Mouse (Mus musculus) heart, embryonic 15.5 days (tissue): Measurements from ENCODE around the gene Trim66. TPM values are rescaled to one million over a fixed set of nuclear protein-coding genes. Genes with fewer than 3 reads are reported as not detected.

ENCODE experiments used
- ATAC-seq: fragments of 200-750 bp; cut with Nextera tagmentation; replicated peaks from 2 replicates; pipeline ENCODE4 v1.8.0; 2017; ENCODE audit warnings: low read depth, moderate TSS enrichment; ENCODE audit not compliant: insufficient number of reproducible peaks, insufficient read depth, low FRiP score
- H3K27ac ChIP-seq: fragments of 300-500 bp; sonication (generic); 2 replicates; pipeline ENCODE4 v1.5.1; 2015; ENCODE audit warnings: mild to moderate bottlenecking, inconsistent platforms
- H3K27me3 ChIP-seq: fragments of 300-500 bp; sonication (generic); 2 replicates; pipeline ENCODE4 v1.6.1; 2015; ENCODE audit warnings: inconsistent platforms
- H3K36me3 ChIP-seq: fragments of 300-500 bp; sonication (generic); 2 replicates; pipeline ENCODE4 v1.6.1; 2015; ENCODE audit warnings: mild to moderate bottlenecking, inconsistent platforms
- H3K4me1 ChIP-seq: fragments of 300-500 bp; sonication (generic); replicated peaks from 2 replicates; pipeline ENCODE4 v1.6.1; 2015; ENCODE audit warnings: inconsistent platforms
- H3K4me2 ChIP-seq: fragments of 300-500 bp; sonication (generic); 2 replicates; pipeline ENCODE4 v1.6.1; 2015; ENCODE audit warnings: inconsistent platforms, mild to moderate bottlenecking, moderate library complexity
- H3K4me3 ChIP-seq: fragments of 300-500 bp; sonication (generic); 2 replicates; pipeline ENCODE4 v1.5.1; 2015; ENCODE audit warnings: mild to moderate bottlenecking, inconsistent platforms
- H3K9ac ChIP-seq: fragments of 300-500 bp; sonication (generic); 2 replicates; pipeline ENCODE4 v1.6.1; 2015; ENCODE audit warnings: mild to moderate bottlenecking, inconsistent platforms
- H3K9me3 ChIP-seq: fragments of 300-500 bp; sonication (generic); replicated peaks from 2 replicates; pipeline ENCODE4 v1.6.1; 2016; ENCODE audit warnings: inconsistent platforms
- WGBS: fragments of 180-500 bp; shearing (Covaris S2); methylation state at CpG from one replicate; pipeline ENCODE4 v1.1.7; 2015; ENCODE audit warnings: mixed read lengths; 5-methylcytosine and 5-hydroxymethylcytosine counted together
- polyA plus RNA-seq: library from polyadenylated mRNA; unstranded; fragments of >200 nt; fragmentation: Nextera tagmentation; extraction: Ambion mirVana; gene quantifications from 2 replicates; pipeline ENCODE4 v1.2.1, GENCODE M21; 2015

Gene Trim66
- polyA plus RNA-seq, 1 experiment from 2014 or later, result not detected

DNA sequence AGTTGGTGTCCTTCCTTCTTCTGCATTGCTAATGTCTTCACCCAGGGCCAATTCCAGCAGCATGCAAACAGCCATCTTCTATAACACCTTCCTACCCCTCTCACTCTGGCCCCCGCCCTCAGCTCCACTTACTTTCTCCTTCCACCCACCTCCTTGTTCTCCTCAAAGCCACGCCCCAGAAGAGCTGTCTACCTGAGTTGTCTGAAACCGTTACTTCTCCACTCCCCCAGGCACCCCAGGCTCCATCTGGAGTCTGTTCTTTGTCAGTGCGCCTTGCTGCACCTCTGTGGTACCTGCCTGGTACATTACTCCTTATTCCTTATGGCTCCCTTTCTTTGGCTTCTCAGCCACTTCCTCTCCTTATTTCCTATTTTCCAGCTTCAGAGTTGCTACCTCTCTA is 25.2 kb upstream of the Trim66 start:
- 81% methylated on average over 4 of the region's 4 CpGs for WGBS
- no peak for ATAC-seq
- Histone ChIP-seq H3K36me3 (peaks cover 34% of the 10 kb centered on the region), H3K9me3 (no peaks in the 10 kb centered on the region), H3K4me3 (no peak overlapping the region), H3K4me2 (no peak overlapping the region), H3K4me1 (peaks cover 19% of the 10 kb centered on the region), H3K9ac (no peak overlapping the region), H3K27ac (no peak overlapping the region), H3K27me3 (no peaks in the 10 kb centered on the region)

DNA sequence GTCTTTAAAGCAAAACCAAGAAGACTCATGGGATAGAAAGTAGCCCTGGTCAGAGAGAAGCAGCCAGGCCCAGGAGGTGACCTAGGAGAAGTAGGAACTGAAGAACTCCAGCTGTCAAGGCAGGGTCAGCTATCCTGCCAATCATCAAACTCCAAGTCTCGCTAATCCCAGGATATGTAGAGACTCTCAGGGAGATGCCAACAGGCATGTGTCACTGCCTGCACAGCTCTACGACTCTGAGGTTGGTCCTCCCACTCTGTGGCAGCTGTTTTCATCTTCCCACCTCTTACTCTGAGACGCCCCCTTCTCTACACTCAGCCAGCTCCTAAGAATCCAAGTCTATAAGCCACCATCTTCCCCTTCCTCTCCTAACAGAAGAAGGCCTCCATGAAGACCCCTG is 24.8 kb upstream of the Trim66 start:
- peaks cover 33% of the 10 kb centered on the region for H3K36me3 ChIP-seq
- ATAC-seq, result no peak
- H3K9me3 ChIP-seq, result no peaks in the 10 kb centered on the region
- no peak overlapping the region for H3K27ac ChIP-seq
- no peak overlapping the region for H3K4me3 ChIP-seq
- H3K4me1 ChIP-seq, result peaks cover 19% of the 10 kb centered on the region
- WGBS, result 52% methylated on average over 3 of the region's 3 CpGs
- no peak overlapping the region for H3K4me2 ChIP-seq
- no peak overlapping the region for H3K9ac ChIP-seq
- no peaks in the 10 kb centered on the region for H3K27me3 ChIP-seq

DNA sequence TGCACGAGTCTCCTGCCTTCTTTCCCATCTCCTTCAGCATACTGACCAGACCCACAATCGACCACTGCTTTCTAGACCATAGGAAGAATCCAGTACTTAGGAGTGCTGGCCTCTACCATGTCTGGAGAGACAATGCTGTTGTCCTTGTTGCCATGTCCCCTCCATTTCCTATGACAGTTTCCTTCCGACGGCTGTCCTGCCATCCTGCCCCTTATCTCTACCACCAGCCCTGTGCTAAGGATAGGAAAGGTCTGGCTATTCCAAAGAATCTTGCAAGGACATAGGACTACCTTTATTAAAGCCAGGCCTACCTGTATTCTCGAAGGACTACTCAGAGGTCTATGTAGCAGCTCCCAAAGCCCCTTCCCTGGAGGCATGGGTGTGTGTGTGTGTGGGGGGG is 23.6 kb upstream of the Trim66 start:
- H3K36me3 ChIP-seq, result peaks cover 33% of the 10 kb centered on the region
- no peak for ATAC-seq
- WGBS, result 64% methylated on average over 5 of the region's 5 CpGs
- peaks cover 12% of the 10 kb centered on the region for H3K4me1 ChIP-seq
- H3K9me3 ChIP-seq, result no peaks in the 10 kb centered on the region
- no peak overlapping the region for H3K4me3 ChIP-seq
- H3K27me3 ChIP-seq, result no peaks in the 10 kb centered on the region
- H3K27ac ChIP-seq, result no peak overlapping the region
- H3K4me2 ChIP-seq, result no peak overlapping the region
- no peak overlapping the region for H3K9ac ChIP-seq

DNA sequence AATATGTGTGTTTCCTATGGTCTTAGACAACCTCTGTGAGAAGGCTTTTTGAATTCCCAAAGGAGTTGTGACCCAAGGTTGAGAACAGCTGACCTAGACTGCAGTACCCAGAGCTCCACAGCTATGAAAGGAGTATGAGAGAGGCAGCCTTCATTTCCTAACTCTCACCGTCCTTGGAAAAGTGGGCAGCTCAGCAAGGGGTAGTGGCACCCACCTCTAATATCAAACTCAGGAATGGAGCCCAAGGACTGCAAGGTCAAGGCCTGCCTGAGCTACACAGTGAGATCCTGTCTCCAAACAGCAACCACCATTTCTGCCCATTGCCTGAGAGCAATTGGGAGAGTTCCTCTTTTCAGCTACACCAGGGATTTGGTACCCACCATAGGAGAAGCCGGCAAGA is 21.8 kb upstream of the Trim66 start:
- Histone ChIP-seq H3K9me3 (no peaks in the 10 kb centered on the region), H3K4me3 (no peak overlapping the region), H3K36me3 (peaks cover 36% of the 10 kb centered on the region), H3K27ac (no peak overlapping the region), H3K4me1 (peaks cover 5% of the 10 kb centered on the region; the same call in 1 of the 2 replicates), H3K9ac (no peak overlapping the region), H3K27me3 (no peaks in the 10 kb centered on the region), H3K4me2 (no peak overlapping the region)
- ATAC-seq, result no peak
- WGBS, result 81% methylated on average over 2 of the region's 2 CpGs

GRCm38 (mm10) chr7:109528356-109528755 is 20.4 kb upstream of the Trim66 start:
- peak; percentile 67 for ATAC-seq
- H3K27ac ChIP-seq, result no peak overlapping the region
- WGBS, result 23% methylated on average over 3 of the region's 3 CpGs

DNA sequence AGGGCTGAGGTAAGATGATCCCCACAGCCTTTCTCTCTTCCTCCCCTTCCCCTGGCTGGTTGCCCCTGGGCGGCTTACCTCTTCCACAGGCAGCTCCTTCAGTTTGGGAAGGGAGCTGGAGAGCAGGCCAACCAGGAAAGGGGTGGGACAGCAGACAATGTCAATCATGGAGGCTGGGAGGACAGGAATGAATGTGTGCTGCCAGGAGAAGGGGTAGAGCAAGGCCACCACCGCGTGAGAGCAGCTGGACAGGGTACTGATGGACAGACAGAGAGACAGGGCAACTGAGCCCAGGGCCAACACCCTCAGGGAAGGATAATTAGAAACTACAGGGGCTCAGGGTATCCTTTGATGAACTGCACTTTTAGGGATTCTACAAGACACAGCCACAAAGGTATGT is 19.6 kb upstream of the Trim66 start:
- Histone ChIP-seq H3K27me3 (no peaks in the 10 kb centered on the region), H3K27ac (no peak overlapping the region), H3K9me3 (no peaks in the 10 kb centered on the region), H3K36me3 (peaks cover 48% of the 10 kb centered on the region), H3K9ac (no peak overlapping the region), H3K4me1 (peaks cover 5% of the 10 kb centered on the region; the same call in 1 of the 2 replicates), H3K4me3 (no peak overlapping the region), H3K4me2 (no peak overlapping the region)
- no peak for ATAC-seq
- 68% methylated on average over 3 of the region's 3 CpGs for WGBS

More at GRCm38 (mm10) chr7:109528356-109528755, 20.4 kb upstream of the Trim66 start:
- Histone ChIP-seq H3K27me3 (no peaks in the 10 kb centered on the region), H3K36me3 (peaks cover 40% of the 10 kb centered on the region), H3K9ac (no peak overlapping the region), H3K4me3 (no peak overlapping the region), H3K4me1 (peaks cover 5% of the 10 kb centered on the region; the same call in 1 of the 2 replicates), H3K4me2 (no peak overlapping the region), H3K9me3 (no peaks in the 10 kb centered on the region)

GRCm38 (mm10) chr7:109525740-109526663 is 18.1 kb upstream of the Trim66 start:
- H3K4me3 ChIP-seq, result no peak overlapping the region
- peaks cover 46% of the 10 kb centered on the region for H3K36me3 ChIP-seq
- WGBS, result 62% methylated on average over 16 of the region's 16 CpGs
- peaks cover 5% of the 10 kb centered on the region for H3K4me1 ChIP-seq
- H3K4me2 ChIP-seq, result no peak overlapping the region
- H3K27me3 ChIP-seq, result no peaks in the 10 kb centered on the region
- no peaks in the 10 kb centered on the region for H3K9me3 ChIP-seq
- H3K27ac ChIP-seq, result peak overlapping the region; percentile 31
- no peak overlapping the region for H3K9ac ChIP-seq
- ATAC-seq, result no peak

- no peaks in the 10 kb centered on the region for H3K9me3 ChIP-seq
- H3K27me3 ChIP-seq, result no peaks in the 10 kb centered on the region
- no peak overlapping the region for H3K9ac ChIP-seq
- whole genome bisulfite sequencing, result 81% methylated on average over 3 of the region's 3 CpGs
- H3K4me3 ChIP-seq, result no peak overlapping the region
- ATAC-seq, result no peak
- H3K36me3 ChIP-seq, result peaks cover 45% of the 10 kb centered on the region
- H3K27ac ChIP-seq, result no peak overlapping the region
- peaks cover 18% of the 10 kb centered on the region for H3K4me1 ChIP-seq
- H3K4me2 ChIP-seq, result no peak overlapping the region
These were observed 16.8 kb upstream of the Trim66 start for GRCm38 (mm10) chr7:109524763-109525162.

DNA sequence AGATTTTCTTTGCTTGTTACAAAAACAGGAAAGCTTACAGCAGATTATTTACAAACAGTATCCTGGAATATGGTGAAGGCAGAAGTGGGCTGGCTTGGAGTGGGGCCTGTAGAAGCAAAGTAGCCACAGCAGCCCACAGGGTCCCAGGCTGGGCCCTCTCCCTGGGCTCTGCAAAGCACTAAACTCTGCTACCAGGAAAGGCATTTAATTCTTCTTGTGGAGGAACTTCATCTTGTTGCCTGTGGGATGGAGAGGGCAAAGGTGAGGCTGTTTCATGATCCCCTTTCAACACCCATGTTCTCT is 16.5 kb upstream of the Trim66 start:
- Histone ChIP-seq H3K27me3 (no peaks in the 10 kb centered on the region), H3K27ac (peak overlapping the region; percentile 10; the same call in 1 of the 2 replicates), H3K9ac (no peak overlapping the region), H3K4me1 (peaks cover 19% of the 10 kb centered on the region), H3K36me3 (peaks cover 45% of the 10 kb centered on the region), H3K9me3 (no peaks in the 10 kb centered on the region), H3K4me3 (no peak overlapping the region), H3K4me2 (no peak overlapping the region)
- no peak for ATAC-seq

DNA sequence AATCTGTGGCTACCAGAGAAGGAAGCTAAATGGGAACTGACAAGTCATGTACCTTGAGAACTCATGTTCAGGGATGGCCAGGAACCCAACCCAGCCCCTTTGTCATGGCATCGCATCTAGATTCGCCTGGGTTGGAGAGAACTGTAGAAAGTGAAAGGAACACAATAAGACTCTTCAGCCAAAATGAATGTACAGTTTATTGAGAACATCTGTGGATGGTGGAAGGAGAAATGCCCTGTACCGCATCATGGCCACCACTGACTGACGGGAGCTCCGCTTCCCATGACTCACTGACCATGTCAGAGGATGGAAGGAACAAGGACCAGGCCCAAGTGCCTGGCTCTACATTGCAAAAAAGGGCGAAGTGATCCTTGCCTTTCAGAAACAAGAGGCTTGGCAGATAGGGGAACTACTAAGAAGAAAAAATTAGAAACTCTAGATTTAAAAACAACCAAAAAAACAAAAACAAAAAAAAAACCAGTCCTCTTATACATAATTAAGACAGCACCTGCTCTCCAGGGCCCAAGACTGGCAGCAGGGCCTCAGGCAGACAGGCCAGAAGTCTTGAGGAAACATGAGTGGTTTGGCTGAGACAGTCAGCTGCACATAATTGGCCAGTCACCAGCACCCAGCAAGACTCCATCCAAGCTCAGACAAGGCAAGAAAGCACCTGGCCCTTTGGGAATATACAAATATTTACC is 16.0 kb upstream of the Trim66 start:
- peaks cover 45% of the 10 kb centered on the region for H3K36me3 ChIP-seq
- no peaks in the 10 kb centered on the region for H3K27me3 ChIP-seq
- peaks cover 19% of the 10 kb centered on the region for H3K4me1 ChIP-seq
- no peak overlapping the region for H3K9ac ChIP-seq
- no peak for ATAC-seq
- peak overlapping the region; percentile 10; the same call in 1 of the 2 replicates for H3K27ac ChIP-seq
- H3K4me2 ChIP-seq, result no peak overlapping the region
- no peaks in the 10 kb centered on the region for H3K9me3 ChIP-seq
- WGBS, result 66% methylated on average over 6 of the region's 6 CpGs
- no peak overlapping the region for H3K4me3 ChIP-seq

- Histone ChIP-seq H3K27ac (no peak overlapping the region), H3K4me3 (no peak overlapping the region), H3K9ac (no peak overlapping the region), H3K4me1 (peaks cover 17% of the 10 kb centered on the region), H3K9me3 (no peaks in the 10 kb centered on the region), H3K4me2 (no peak overlapping the region), H3K36me3 (peaks cover 45% of the 10 kb centered on the region), H3K27me3 (no peaks in the 10 kb centered on the region)
- WGBS, result 61% methylated on average over 2 of the region's 2 CpGs
- ATAC-seq, result no peak
These were observed 15.4 kb upstream of the Trim66 start for GRCm38 (mm10) chr7:109523304-109523703.
